Mouse (Mus musculus): Measurements from ENCODE around the gene Arsg.
"Not testable (repeated sequence)": the region's sequence is repeated elsewhere in the genome, so short reads cannot be mapped to it uniquely, and the experiment has no call there.

The Arsg gene

GRCm38 (mm10) chr11:109470921-109471861 lies 2.0 kb upstream of the Arsg start:
- no peak for DNase-seq

- DNase-seq: peak; percentile 76
Observed at GRCm38 (mm10) chr11:109472171-109472691, 943 bp upstream of the Arsg start.

GRCm38 (mm10) chr11:109472821-109473170 lies 378 bp upstream of the Arsg start:
- no peak for DNase-seq

GRCm38 (mm10) chr11:109474086-109474742 lies 1.0 kb downstream of the Arsg start:
- DNase-seq: no peak

- DNase-seq: no peak
Observed at GRCm38 (mm10) chr11:109474836-109475235, 1.7 kb downstream of the Arsg start.

GRCm38 (mm10) chr11:109475717-109476116 lies 2.5 kb downstream of the Arsg start:
- DNase-seq: no peak

GRCm38 (mm10) chr11:109476241-109476640 lies 3.1 kb downstream of the Arsg start:
- peak; percentile 60 for DNase-seq

GRCm38 (mm10) chr11:109476653-109477052 lies 3.5 kb downstream of the Arsg start:
- DNase-seq: no peak

GRCm38 (mm10) chr11:109477606-109478380 lies 4.6 kb downstream of the Arsg start:
- DNase-seq: no peak

- no peak for DNase-seq
Observed at GRCm38 (mm10) chr11:109479575-109480285, 6.6 kb downstream of the Arsg start.

- DNase-seq: no peak
Observed at GRCm38 (mm10) chr11:109480440-109480839, 7.3 kb downstream of the Arsg start.

GRCm38 (mm10) chr11:109485398-109486045 lies 12.3 kb downstream of the Arsg start:
- no peak for DNase-seq

- no peak for DNase-seq
Observed at GRCm38 (mm10) chr11:109487111-109487510, 13.9 kb downstream of the Arsg start.

- DNase-seq: no peak
Observed at GRCm38 (mm10) chr11:109487991-109488684, 15.0 kb downstream of the Arsg start.

GRCm38 (mm10) chr11:109489763-109490162 lies 16.6 kb downstream of the Arsg start:
- no peak for DNase-seq

GRCm38 (mm10) chr11:109491844-109492243 lies 18.7 kb downstream of the Arsg start:
- DNase-seq: no peak

GRCm38 (mm10) chr11:109492847-109493464 lies 19.8 kb downstream of the Arsg start:
- DNase-seq: not testable (repeated sequence)

GRCm38 (mm10) chr11:109494890-109495770 lies 22.0 kb downstream of the Arsg start:
- no peak for DNase-seq

GRCm38 (mm10) chr11:109495771-109496474 lies 22.7 kb downstream of the Arsg start:
- no peak for DNase-seq
